Mouse (Mus musculus): ENCODE results near the gene Pigm.

GRCm38 (mm10) chr1:172328461-172328860 is 47.9 kb upstream of the Pigm start:
- TF ChIP-seq POLR2A (IDR thresholded peaks at IDR 0.05; ENCODE audit: insufficient read depth, low read length) (no peak), CTCF (IDR thresholded peaks at IDR 0.05; ENCODE audit: low read depth, low read length) (no peak), EP300 (IDR thresholded peaks at IDR 0.05; ENCODE audit: insufficient read depth, low read depth, low read length) (no peak)

Data from ES-Bruce4 (cell line).